13 mouse cellular contexts compared by ENCODE assay signal in genomic region chr12:108759266-108759665, GRCm38 (mm10). TPM values are rescaled to one million over a fixed set of nuclear protein-coding genes. Genes with fewer than 3 reads are reported as not detected.
"Had no signal": no experiment of that assay in that cellular context is flagged by ENCODE, and none has a peak within 500 bp of the region (broad histone marks: within the 10 kb centered on the region; RNA-seq: fewer than 3 reads in every experiment).

No protein-coding gene starts in this region.

- DNase-seq: retina, postnatal 1 day; right cerebral cortex, adult 18-20 months; right cerebral cortex, postnatal 14 days; right cerebral cortex, postnatal 25 days; right cerebral cortex, postnatal 4 days; spleen, adult 18-20 months; thymus, adult 18-20 months; thymus, postnatal 25 days had no signal

- H3K4me2 ChIP-seq: neural tube, embryonic 15.5 days; stomach, embryonic 15.5 days had no signal

- H3K27ac ChIP-seq: neural tube, embryonic 15.5 days; stomach, embryonic 15.5 days; stomach, postnatal 0 days had no signal

- H3K9me3 ChIP-seq: neural tube, embryonic 15.5 days; stomach, embryonic 15.5 days had no signal

- H3K27me3 ChIP-seq: neural tube, embryonic 15.5 days; stomach, embryonic 15.5 days had no signal

- H3K9ac ChIP-seq: neural tube, embryonic 15.5 days; stomach, embryonic 15.5 days had no signal

- H3K36me3 ChIP-seq: neural tube, embryonic 15.5 days; stomach, embryonic 15.5 days had no signal

- H3K4me3 ChIP-seq: neural tube, embryonic 15.5 days; stomach, embryonic 15.5 days had no signal

RNA-seq across cellular contexts. Expression of gene Degs2, which starts 57.2 kb away (rescaled TPM):
- total RNA-seq: neutrophil, adult 5-6 weeks had no signal
- polyA plus RNA-seq: spleen, adult 2 months had no signal
